Mouse (Mus musculus): ENCODE data around the gene Pex26.

DNA sequence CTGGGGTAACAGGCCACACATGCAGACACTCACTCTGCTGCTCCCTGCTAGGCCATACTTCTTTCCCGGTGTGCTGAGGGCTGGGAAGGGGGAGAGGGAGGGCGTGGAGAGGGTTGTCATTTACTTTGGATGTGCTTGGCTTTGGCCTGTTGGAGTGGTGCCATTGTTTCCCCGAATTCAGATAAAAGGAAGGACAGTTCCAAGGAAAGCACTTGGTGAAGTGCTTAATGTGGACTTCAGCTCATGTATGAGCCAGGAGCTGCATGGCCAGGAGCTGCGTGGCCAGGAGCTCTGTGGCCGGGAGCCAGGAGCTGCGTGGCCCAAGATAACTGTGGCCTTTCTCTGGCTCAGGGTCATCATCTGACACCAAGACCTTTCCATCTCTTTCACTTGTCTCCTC, 12.4 kb upstream of the Pex26 start:
- TF ChIP-seq CTCF (IDR thresholded peaks at IDR 0.05; ENCODE audit: borderline replicate concordance, insufficient read depth, low read length) (no peak), POLR2A (IDR thresholded peaks at IDR 0.05; ENCODE audit: low read depth, low read length) (no peak)

All from embryonic fibroblast, embryonic 13.5 days (primary cell).